Mouse (Mus musculus) forebrain, embryonic 12.5 days (tissue): ENCODE results near the gene Fmnl2. TPM values are rescaled to one million over a fixed set of nuclear protein-coding genes. Genes with fewer than 3 reads are reported as not detected.

Experiments
- ATAC-seq: fragments of 200-750 bp; cut with Nextera tagmentation; 2 replicates; pipeline ENCODE4 v1.8.0; 2017; ENCODE audit warnings: moderate TSS enrichment; ENCODE audit not compliant: low FRiP score
- H3K27ac ChIP-seq: fragments of 300-500 bp; sonication (generic); 2 replicates; pipeline ENCODE4 v1.5.1; 2016; ENCODE audit warnings: mild to moderate bottlenecking
- H3K27me3 ChIP-seq: fragments of 300-500 bp; sonication (generic); 2 replicates; pipeline ENCODE4 v1.6.1; 2016; ENCODE audit warnings: mild to moderate bottlenecking
- H3K36me3 ChIP-seq: fragments of 300-500 bp; sonication (generic); replicated peaks from 2 replicates; pipeline ENCODE4 v1.6.1; 2016; ENCODE audit warnings: mild to moderate bottlenecking
- H3K4me1 ChIP-seq: fragments of 300-500 bp; sonication (generic); 2 replicates; pipeline ENCODE4 v1.6.1; 2016
- H3K4me2 ChIP-seq: fragments of 300-500 bp; sonication (generic); 2 replicates; pipeline ENCODE4 v1.6.1; 2016; ENCODE audit warnings: mild to moderate bottlenecking, moderate library complexity
- H3K4me3 ChIP-seq: fragments of 300-500 bp; sonication (generic); replicated peaks from 2 replicates; pipeline ENCODE4 v1.5.1; 2016; ENCODE audit warnings: mild to moderate bottlenecking
- H3K9ac ChIP-seq: fragments of 300-500 bp; sonication (generic); 2 replicates; pipeline ENCODE4 v1.6.1; 2016; ENCODE audit warnings: mild to moderate bottlenecking
- H3K9me3 ChIP-seq: fragments of 300-500 bp; sonication (generic); 2 replicates; pipeline ENCODE4 v1.6.1; 2016
- WGBS: fragments of 180-500 bp; shearing (Covaris S2); methylation state at CpG from one replicate; pipeline ENCODE4 v1.1.7; 2016; 5-methylcytosine and 5-hydroxymethylcytosine counted together
- polyA plus RNA-seq: library from polyadenylated mRNA; unstranded; fragments of >200 nt; fragmentation: Nextera tagmentation; extraction: Ambion mirVana; gene quantifications from 2 replicates; pipeline ENCODE4 v1.2.1, GENCODE M21; 2016

Fmnl2 gene
- polyA plus RNA-seq, 1 experiment from 2014 or later: 13.9 TPM

DNA sequence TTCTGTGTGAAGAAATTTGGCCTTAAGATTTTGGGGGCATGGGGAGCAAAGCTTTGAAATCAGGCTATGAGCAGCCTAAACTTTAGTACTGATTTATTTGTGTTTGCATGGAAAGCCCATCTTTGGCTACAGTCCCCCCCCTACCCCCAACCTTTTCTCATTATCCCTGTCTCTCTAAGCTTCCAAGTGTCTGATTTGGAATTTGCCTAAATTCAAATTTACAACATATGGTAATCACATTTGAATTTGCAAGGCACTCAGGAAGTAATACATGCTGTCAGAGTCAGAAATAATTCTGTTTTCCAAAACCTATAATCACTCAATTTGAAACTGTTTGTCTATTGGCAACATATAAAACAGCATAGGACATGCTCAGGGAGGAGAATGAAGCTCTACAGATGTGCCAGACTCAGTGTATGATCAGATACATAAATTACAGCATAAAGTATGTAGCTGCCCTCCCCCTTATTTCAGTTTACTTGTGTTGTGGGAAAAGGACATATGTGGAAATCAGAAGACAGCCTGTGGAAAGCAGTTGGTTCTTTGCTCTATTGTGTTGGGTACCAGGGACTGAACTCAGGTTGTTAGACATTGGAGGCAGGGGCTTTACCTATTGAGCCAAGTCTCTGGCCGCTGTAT, 190.2 kb downstream of the Fmnl2 start:
- Histone ChIP-seq H3K9ac (no peak overlapping the region), H3K4me3 (no peak overlapping the region), H3K27me3 (no peaks in the 10 kb centered on the region), H3K4me2 (no peak overlapping the region), H3K36me3 (peaks cover 9% of the 10 kb centered on the region), H3K27ac (no peak overlapping the region), H3K9me3 (no peaks in the 10 kb centered on the region), H3K4me1 (no peaks in the 10 kb centered on the region)
- no peak for ATAC-seq
- 100% methylated on average over 1 of the region's 1 CpGs for WGBS

DNA sequence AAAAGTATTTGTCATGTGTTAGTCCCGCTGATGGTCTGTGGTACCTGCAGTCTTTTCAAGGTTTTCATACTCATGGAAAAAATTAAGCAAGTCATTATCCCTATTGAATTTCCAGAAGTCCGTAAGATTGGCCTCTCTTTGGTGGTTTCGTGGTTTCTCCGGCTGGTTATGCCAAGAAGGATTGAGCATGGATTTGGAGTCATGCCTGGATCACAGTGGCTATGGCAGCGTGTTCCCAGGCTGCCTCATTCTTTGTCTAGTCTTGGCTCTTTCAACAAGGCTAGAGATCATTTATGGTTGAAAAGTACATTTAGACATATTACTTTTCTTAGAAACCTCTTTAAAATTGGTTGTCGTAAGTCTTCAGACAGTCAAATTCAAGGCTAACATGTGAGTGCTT, 192.7 kb downstream of the Fmnl2 start:
- H3K9ac ChIP-seq: no peak overlapping the region
- H3K4me2 ChIP-seq: no peak overlapping the region
- H3K9me3 ChIP-seq: no peaks in the 10 kb centered on the region
- H3K36me3 ChIP-seq: peaks cover 10% of the 10 kb centered on the region
- no peaks in the 10 kb centered on the region for H3K27me3 ChIP-seq
- 94% methylated on average over 6 of the region's 6 CpGs for WGBS
- H3K4me1 ChIP-seq: no peaks in the 10 kb centered on the region
- no peak overlapping the region for H3K4me3 ChIP-seq
- no peak overlapping the region for H3K27ac ChIP-seq
- no peak for ATAC-seq

- H3K36me3 ChIP-seq: peaks cover 11% of the 10 kb centered on the region
Observed at GRCm38 (mm10) chr2:53051502-53051901, 193.8 kb downstream of the Fmnl2 start.

GRCm38 (mm10) chr2:53053714-53054113, 196.1 kb downstream of the Fmnl2 start:
- H3K9me3 ChIP-seq: no peaks in the 10 kb centered on the region

More at GRCm38 (mm10) chr2:53051502-53051901, 193.8 kb downstream of the Fmnl2 start:
- H3K4me3 ChIP-seq: no peak overlapping the region
- no peaks in the 10 kb centered on the region for H3K27me3 ChIP-seq
- no peaks in the 10 kb centered on the region for H3K9me3 ChIP-seq
- H3K27ac ChIP-seq: no peak overlapping the region
- H3K4me1 ChIP-seq: no peaks in the 10 kb centered on the region
- no peak overlapping the region for H3K4me2 ChIP-seq
- 84% methylated on average over 8 of the region's 8 CpGs for WGBS
- no peak for ATAC-seq
- H3K9ac ChIP-seq: no peak overlapping the region

DNA sequence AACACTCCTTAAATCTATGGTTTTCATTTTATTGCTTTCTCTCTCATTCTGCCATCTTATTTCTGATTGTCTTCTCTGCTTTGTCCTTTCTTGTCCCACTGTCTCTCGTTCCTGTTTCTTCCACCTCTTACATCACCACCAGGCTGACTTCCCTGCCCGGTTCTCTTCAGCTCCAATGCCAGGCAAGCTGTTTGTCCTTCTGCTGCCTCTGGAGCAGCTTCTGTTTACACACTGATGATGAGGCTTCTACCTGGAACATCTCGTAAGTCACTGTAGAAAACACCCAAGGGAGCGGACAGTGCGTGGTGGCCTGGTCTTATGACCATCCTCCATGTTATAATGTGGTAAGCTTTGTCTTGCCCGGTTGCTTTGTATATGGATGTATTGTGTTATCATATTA, 198.9 kb downstream of the Fmnl2 start:
- no peaks in the 10 kb centered on the region for H3K27me3 ChIP-seq
- no peak overlapping the region for H3K4me3 ChIP-seq
- ATAC-seq: no peak
- no peaks in the 10 kb centered on the region for H3K4me1 ChIP-seq
- H3K9me3 ChIP-seq: no peaks in the 10 kb centered on the region
- WGBS: 93% methylated on average over 6 of the region's 6 CpGs
- H3K9ac ChIP-seq: no peak overlapping the region
- no peak overlapping the region for H3K4me2 ChIP-seq
- no peak overlapping the region for H3K27ac ChIP-seq
- H3K36me3 ChIP-seq: peaks cover 11% of the 10 kb centered on the region

More at GRCm38 (mm10) chr2:53053714-53054113, 196.1 kb downstream of the Fmnl2 start:
- WGBS: 65% methylated on average over 7 of the region's 7 CpGs
- no peak overlapping the region for H3K9ac ChIP-seq
- ATAC-seq: no peak
- peaks cover 13% of the 10 kb centered on the region for H3K36me3 ChIP-seq
- no peak overlapping the region for H3K4me2 ChIP-seq
- no peaks in the 10 kb centered on the region for H3K27me3 ChIP-seq
- no peak overlapping the region for H3K4me3 ChIP-seq
- no peaks in the 10 kb centered on the region for H3K4me1 ChIP-seq
- H3K27ac ChIP-seq: no peak overlapping the region

GRCm38 (mm10) chr2:53057291-53057690, 199.6 kb downstream of the Fmnl2 start:
- no peaks in the 10 kb centered on the region for H3K4me1 ChIP-seq
- no peaks in the 10 kb centered on the region for H3K9me3 ChIP-seq
- H3K27ac ChIP-seq: no peak overlapping the region
- no peaks in the 10 kb centered on the region for H3K27me3 ChIP-seq
- H3K36me3 ChIP-seq: peaks cover 10% of the 10 kb centered on the region
- no peak overlapping the region for H3K9ac ChIP-seq
- WGBS: 95% methylated on average over 2 of the region's 2 CpGs
- ATAC-seq: no peak
- no peak overlapping the region for H3K4me2 ChIP-seq
- H3K4me3 ChIP-seq: no peak overlapping the region

DNA sequence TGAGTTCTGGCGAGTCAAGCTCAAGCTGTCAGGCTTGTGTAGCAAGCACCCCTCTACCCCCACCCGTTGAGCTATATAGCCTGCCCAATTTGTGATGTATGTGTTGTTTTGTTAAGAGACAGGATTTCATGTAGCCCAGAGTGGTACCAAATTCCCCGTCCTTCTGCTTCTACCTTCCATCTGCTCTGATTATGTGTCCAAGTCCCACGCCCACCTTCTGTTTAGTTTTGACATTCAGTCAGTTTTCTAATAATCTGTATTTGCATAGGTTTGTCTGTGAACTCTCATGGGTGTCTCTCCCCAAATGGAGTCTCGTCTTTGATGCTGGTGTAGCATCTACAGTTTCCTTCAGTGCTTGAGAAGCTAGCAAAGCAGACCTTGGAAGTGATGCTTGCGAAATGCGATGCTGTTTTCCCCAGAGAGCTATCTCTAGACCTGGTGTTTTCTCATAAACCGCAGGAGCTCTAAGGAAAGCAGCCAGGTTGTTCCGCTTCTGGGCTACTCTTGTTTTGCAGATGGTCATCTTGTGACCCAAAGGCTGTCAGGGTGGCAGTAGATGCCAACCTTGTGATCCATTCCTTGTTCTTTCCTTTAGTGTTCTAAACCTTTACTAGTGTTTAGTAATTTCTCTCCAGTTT, 203.8 kb downstream of the Fmnl2 start:
- peaks cover 3% of the 10 kb centered on the region for H3K36me3 ChIP-seq
- WGBS: 86% methylated on average over 9 of the region's 9 CpGs
- no peak overlapping the region for H3K4me3 ChIP-seq
- no peak for ATAC-seq
- no peak overlapping the region for H3K4me2 ChIP-seq
- H3K27ac ChIP-seq: no peak overlapping the region
- H3K9me3 ChIP-seq: no peaks in the 10 kb centered on the region
- no peak overlapping the region for H3K9ac ChIP-seq
- no peaks in the 10 kb centered on the region for H3K27me3 ChIP-seq
- no peaks in the 10 kb centered on the region for H3K4me1 ChIP-seq

- ATAC-seq: no peak
- Histone ChIP-seq H3K9me3 (no peaks in the 10 kb centered on the region), H3K4me1 (no peaks in the 10 kb centered on the region), H3K4me2 (no peak overlapping the region), H3K36me3 (no peaks in the 10 kb centered on the region; the same call in 1 of the 2 replicates), H3K9ac (no peak overlapping the region), H3K27ac (no peak overlapping the region), H3K4me3 (no peak overlapping the region), H3K27me3 (no peaks in the 10 kb centered on the region)
- WGBS: 91% methylated on average over 2 of the region's 2 CpGs
Observed at GRCm38 (mm10) chr2:53066973-53067372, 209.3 kb downstream of the Fmnl2 start.

DNA sequence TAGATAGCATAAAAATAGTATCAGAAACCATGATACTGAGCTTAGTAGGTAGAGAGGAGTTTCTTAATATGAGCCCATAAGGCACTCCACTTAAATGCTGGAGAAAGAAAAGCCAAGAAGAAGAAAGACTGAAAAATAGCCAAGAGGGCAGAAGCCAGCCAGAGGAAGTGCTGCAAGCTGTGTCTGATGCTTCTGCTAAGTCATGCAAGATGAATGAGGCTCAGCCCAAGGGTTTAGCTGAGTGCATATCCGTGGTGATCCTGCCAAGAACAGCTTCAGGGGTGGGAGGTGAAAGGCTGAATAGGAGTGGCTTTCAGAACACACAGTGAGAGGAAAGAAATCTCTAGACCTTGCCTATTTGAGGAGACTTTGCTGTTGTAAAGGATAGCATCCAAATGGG, 212.9 kb downstream of the Fmnl2 start:
- H3K36me3 ChIP-seq: no peaks in the 10 kb centered on the region; the same call in 1 of the 2 replicates
- no peaks in the 10 kb centered on the region for H3K27me3 ChIP-seq
- ATAC-seq: no peak
- no peaks in the 10 kb centered on the region for H3K4me1 ChIP-seq
- H3K4me2 ChIP-seq: no peak overlapping the region
- H3K9ac ChIP-seq: no peak overlapping the region
- H3K27ac ChIP-seq: no peak overlapping the region
- H3K9me3 ChIP-seq: no peaks in the 10 kb centered on the region
- 12% methylated on average over 1 of the region's 1 CpGs for WGBS
- H3K4me3 ChIP-seq: no peak overlapping the region

GRCm38 (mm10) chr2:53079693-53080286, 222.1 kb downstream of the Fmnl2 start:
- Histone ChIP-seq H3K27me3 (no peaks in the 10 kb centered on the region), H3K4me1 (peaks cover 9% of the 10 kb centered on the region; the same call in 1 of the 2 replicates), H3K4me3 (no peak overlapping the region), H3K4me2 (no peak overlapping the region), H3K9ac (no peak overlapping the region), H3K36me3 (no peaks in the 10 kb centered on the region), H3K27ac (no peak overlapping the region), H3K9me3 (no peaks in the 10 kb centered on the region)
- ATAC-seq: no peak
- WGBS: 88% methylated on average over 2 of the region's 2 CpGs

DNA sequence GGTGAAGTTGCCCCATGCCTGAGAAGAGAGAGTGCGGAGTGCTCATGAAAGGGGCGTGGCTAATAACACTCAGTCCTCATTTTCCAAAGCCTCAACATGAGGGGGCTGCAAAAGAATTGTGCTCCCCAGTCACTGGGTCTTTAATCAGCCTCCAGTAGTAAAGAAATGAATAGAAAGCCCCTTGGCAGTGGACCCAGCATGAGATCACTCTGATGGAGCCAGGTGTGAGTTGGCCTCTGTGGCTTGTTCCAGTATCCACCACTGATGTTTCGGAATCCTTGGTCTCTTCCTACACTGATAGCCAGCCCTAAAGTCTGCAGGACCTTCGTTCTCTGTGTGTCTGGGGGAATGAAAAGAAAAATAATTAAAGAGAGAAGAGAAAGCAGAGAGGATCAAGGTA, 224.4 kb downstream of the Fmnl2 start:
- ATAC-seq: peak; percentile 43; the same call in 1 of the 2 replicates
- no peak overlapping the region for H3K9ac ChIP-seq

GRCm38 (mm10) chr2:53082501-53082900, 224.8 kb downstream of the Fmnl2 start:
- H3K27me3 ChIP-seq: no peaks in the 10 kb centered on the region
- H3K9me3 ChIP-seq: no peaks in the 10 kb centered on the region
- WGBS: 76% methylated on average over 5 of the region's 5 CpGs
- peaks cover 9% of the 10 kb centered on the region; the same call in 1 of the 2 replicates for H3K4me1 ChIP-seq
- H3K9ac ChIP-seq: no peak overlapping the region
- H3K4me3 ChIP-seq: no peak overlapping the region
- H3K36me3 ChIP-seq: no peaks in the 10 kb centered on the region
- H3K27ac ChIP-seq: no peak overlapping the region; the same call in 1 of the 2 replicates
- ATAC-seq: peak; percentile 59; the same call in 1 of the 2 replicates
- H3K4me2 ChIP-seq: no peak overlapping the region

More for the DNA sequence above, 224.4 kb downstream of the Fmnl2 start:
- H3K4me3 ChIP-seq: no peak overlapping the region
- peaks cover 9% of the 10 kb centered on the region; the same call in 1 of the 2 replicates for H3K4me1 ChIP-seq
- H3K9me3 ChIP-seq: no peaks in the 10 kb centered on the region
- H3K36me3 ChIP-seq: no peaks in the 10 kb centered on the region
- no peaks in the 10 kb centered on the region for H3K27me3 ChIP-seq
- 76% methylated on average over 4 of the region's 4 CpGs for WGBS
- H3K4me2 ChIP-seq: no peak overlapping the region
- no peak overlapping the region; the same call in 1 of the 2 replicates for H3K27ac ChIP-seq
